Mouse (Mus musculus): ENCODE data around the gene Clec16a. TPM values are rescaled to one million over a fixed set of nuclear protein-coding genes. Genes with fewer than 3 reads are reported as not detected.

Gene Clec16a
- polyA plus RNA-seq, 1 experiment from 2014 or later, result 27.2 TPM

- peaks cover 5% of the 10 kb centered on the region for H3K27me3 ChIP-seq (ENCODE audit: low read depth, poor library complexity, severe bottlenecking)
- no peaks in the 10 kb centered on the region for H3K9me3 ChIP-seq (replicated peaks)
- no peak for DNase-seq (ENCODE audit: low spot score)
- 90% methylated on average over 8 of the region's 8 CpGs for WGBS
- peaks cover 17% of the 10 kb centered on the region for H3K4me1 ChIP-seq
- no peak overlapping the region for H3K27ac ChIP-seq (replicated peaks)
- H3K4me3 ChIP-seq, result no peak overlapping the region
- H3K36me3 ChIP-seq, result no peaks in the 10 kb centered on the region
Observed at GRCm38 (mm10) chr16:10773543-10773942, 228.4 kb downstream of the Clec16a start.

GRCm38 (mm10) chr16:10774726-10775125 is 229.6 kb downstream of the Clec16a start:
- no peak for DNase-seq (ENCODE audit: low spot score)
- peaks cover 17% of the 10 kb centered on the region for H3K4me1 ChIP-seq
- H3K9me3 ChIP-seq (replicated peaks), result no peaks in the 10 kb centered on the region
- no peak overlapping the region for H3K27ac ChIP-seq (replicated peaks)
- H3K36me3 ChIP-seq, result no peaks in the 10 kb centered on the region
- H3K27me3 ChIP-seq (ENCODE audit: low read depth, poor library complexity, severe bottlenecking), result peaks cover 1% of the 10 kb centered on the region
- 69% methylated on average over 4 of the region's 4 CpGs for WGBS
- no peak overlapping the region for H3K4me3 ChIP-seq

- WGBS, result 77% methylated on average over 7 of the region's 7 CpGs
- Histone ChIP-seq H3K4me3 (no peak overlapping the region), H3K36me3 (no peaks in the 10 kb centered on the region), H3K27me3 (ENCODE audit: low read depth, poor library complexity, severe bottlenecking) (no peaks in the 10 kb centered on the region), H3K9me3 (replicated peaks) (no peaks in the 10 kb centered on the region), H3K27ac (replicated peaks) (no peak overlapping the region), H3K4me1 (peaks cover 12% of the 10 kb centered on the region)
- DNase-seq (ENCODE audit: low spot score), result no peak
Observed at GRCm38 (mm10) chr16:10776322-10776721, 231.2 kb downstream of the Clec16a start.

GRCm38 (mm10) chr16:10777579-10778160 is 232.5 kb downstream of the Clec16a start:
- no peaks in the 10 kb centered on the region for H3K9me3 ChIP-seq (replicated peaks)
- no peaks in the 10 kb centered on the region for H3K36me3 ChIP-seq
- WGBS, result 72% methylated on average over 5 of the region's 5 CpGs
- H3K27me3 ChIP-seq (ENCODE audit: low read depth, poor library complexity, severe bottlenecking), result peaks cover 5% of the 10 kb centered on the region
- H3K4me3 ChIP-seq, result no peak overlapping the region
- peaks cover 22% of the 10 kb centered on the region for H3K4me1 ChIP-seq
- DNase-seq (ENCODE audit: low spot score), result no peak
- H3K27ac ChIP-seq (replicated peaks), result no peak overlapping the region

GRCm38 (mm10) chr16:10780631-10781120 is 235.5 kb downstream of the Clec16a start:
- Histone ChIP-seq H3K27me3 (ENCODE audit: low read depth, poor library complexity, severe bottlenecking) (peaks cover 26% of the 10 kb centered on the region), H3K36me3 (no peaks in the 10 kb centered on the region), H3K27ac (replicated peaks) (no peak overlapping the region), H3K4me1 (peaks cover 46% of the 10 kb centered on the region), H3K4me3 (no peak overlapping the region), H3K9me3 (replicated peaks) (no peaks in the 10 kb centered on the region)
- 87% methylated on average over 5 of the region's 5 CpGs for WGBS
- DNase-seq (ENCODE audit: low spot score), result no peak

GRCm38 (mm10) chr16:10781862-10782371 is 236.8 kb downstream of the Clec16a start:
- DNase-seq (ENCODE audit: low spot score), result no peak
- Histone ChIP-seq H3K36me3 (no peaks in the 10 kb centered on the region), H3K27ac (replicated peaks) (no peak overlapping the region; the same call in 1 of the 2 replicates), H3K27me3 (ENCODE audit: low read depth, poor library complexity, severe bottlenecking) (peaks cover 26% of the 10 kb centered on the region), H3K4me3 (no peak overlapping the region), H3K9me3 (replicated peaks) (no peaks in the 10 kb centered on the region), H3K4me1 (peaks cover 51% of the 10 kb centered on the region)
- 46% methylated on average over 9 of the region's 9 CpGs for WGBS

- no peaks in the 10 kb centered on the region for H3K36me3 ChIP-seq
- H3K27me3 ChIP-seq (ENCODE audit: low read depth, poor library complexity, severe bottlenecking), result peaks cover 26% of the 10 kb centered on the region
- DNase-seq (ENCODE audit: low spot score), result no peak
- peaks cover 49% of the 10 kb centered on the region for H3K4me1 ChIP-seq
- H3K27ac ChIP-seq (replicated peaks), result no peak overlapping the region
- WGBS, result 34% methylated on average over 6 of the region's 6 CpGs
- no peaks in the 10 kb centered on the region for H3K9me3 ChIP-seq (replicated peaks)
- no peak overlapping the region for H3K4me3 ChIP-seq
Observed at GRCm38 (mm10) chr16:10782377-10783151, 237.4 kb downstream of the Clec16a start.

GRCm38 (mm10) chr16:10783152-10783434 is 238.0 kb downstream of the Clec16a start:
- Histone ChIP-seq H3K9me3 (replicated peaks) (no peaks in the 10 kb centered on the region), H3K4me1 (peaks cover 45% of the 10 kb centered on the region), H3K27me3 (ENCODE audit: low read depth, poor library complexity, severe bottlenecking) (peaks cover 28% of the 10 kb centered on the region), H3K36me3 (no peaks in the 10 kb centered on the region), H3K27ac (replicated peaks) (no peak overlapping the region), H3K4me3 (no peak overlapping the region)
- 70% methylated on average over 1 of the region's 1 CpGs for WGBS
- no peak for DNase-seq (ENCODE audit: low spot score)

- no peak overlapping the region for H3K27ac ChIP-seq (replicated peaks)
- peaks cover 31% of the 10 kb centered on the region for H3K27me3 ChIP-seq (ENCODE audit: low read depth, poor library complexity, severe bottlenecking)
- H3K36me3 ChIP-seq, result no peaks in the 10 kb centered on the region
- peaks cover 48% of the 10 kb centered on the region for H3K4me1 ChIP-seq
- no peaks in the 10 kb centered on the region for H3K9me3 ChIP-seq (replicated peaks)
- 67% methylated on average over 8 of the region's 8 CpGs for WGBS
- DNase-seq (ENCODE audit: low spot score), result no peak
- no peak overlapping the region for H3K4me3 ChIP-seq
Observed at GRCm38 (mm10) chr16:10783451-10783850, 238.3 kb downstream of the Clec16a start.

GRCm38 (mm10) chr16:10783883-10784792 is 239.0 kb downstream of the Clec16a start:
- H3K36me3 ChIP-seq, result no peaks in the 10 kb centered on the region
- H3K9me3 ChIP-seq (replicated peaks), result no peaks in the 10 kb centered on the region
- peaks cover 53% of the 10 kb centered on the region for H3K4me1 ChIP-seq
- H3K27me3 ChIP-seq (ENCODE audit: low read depth, poor library complexity, severe bottlenecking), result peaks cover 31% of the 10 kb centered on the region
- peak overlapping the region; percentile 77 for H3K4me3 ChIP-seq
- WGBS, result 3% methylated on average over 81 of the region's 81 CpGs
- DNase-seq (ENCODE audit: low spot score), result no peak
- peak overlapping the region; percentile 90 for H3K27ac ChIP-seq (replicated peaks)

GRCm38 (mm10) chr16:10784793-10785370 is 239.7 kb downstream of the Clec16a start:
- under 1% methylated on average over 55 of the region's 55 CpGs for WGBS
- Histone ChIP-seq H3K4me3 (peak overlapping the region; percentile 77), H3K36me3 (no peaks in the 10 kb centered on the region), H3K9me3 (replicated peaks) (no peaks in the 10 kb centered on the region), H3K27me3 (ENCODE audit: low read depth, poor library complexity, severe bottlenecking) (peaks cover 31% of the 10 kb centered on the region), H3K4me1 (peaks cover 53% of the 10 kb centered on the region), H3K27ac (replicated peaks) (peak overlapping the region; percentile 90)
- DNase-seq (ENCODE audit: low spot score), result peak; percentile 93

All from midbrain, embryonic 10.5 days (tissue).